In genomic region chr12:69356546-69357299, GRCm38 (mm10) we compare ENCODE assay signal across 8 mouse cellular contexts. TPM values are rescaled to one million over a fixed set of nuclear protein-coding genes. Genes with fewer than 3 reads are reported as not detected.
DNase-seq lines count a peak whose midpoint lies in the region; ATAC-seq lines count a peak whose summit lies in the region.

Nemf (minus strand) TSS chr12:69357165.

- peak within 1 kb of the TSS; percentile 94 for H3K9ac ChIP-seq in hindbrain, embryonic 12.5 days

- WGBS in hindbrain, embryonic 12.5 days, result under 1% methylated on average over 42 of the region's 50 CpGs

- no peaks in the 10 kb centered on the region for H3K9me3 ChIP-seq in hindbrain, embryonic 12.5 days (replicated peaks)

- DNase-seq in Muller cell, postnatal 12 days (ENCODE audit: inconsistent ontology term), result peak; percentile 85
- DNase-seq in cerebellum, adult 9-11 months, result peak; percentile 89
- peak; percentile 64 to 82 for DNase-seq in frontal cortex, postnatal 10 days (ENCODE audit: low spot score in 2 of 2)
- DNase-seq in layer of hippocampus, postnatal 14 days (ENCODE audit: low spot score in 2 of 2), result peak; percentile 76 to 94
- peak; percentile 88 for DNase-seq in lung, postnatal 14 days
- peak; percentile 79 for DNase-seq in retina, adult 2 months (ENCODE audit: low read depth, low spot score)
- DNase-seq in thymus, postnatal 36 days, result peak; percentile 77 to 80

- peak within 1 kb of the TSS; percentile 92 for H3K4me3 ChIP-seq in hindbrain, embryonic 12.5 days

- H3K27ac ChIP-seq in hindbrain, embryonic 12.5 days, result peak within 1 kb of the TSS; percentile 86

- ATAC-seq in hindbrain, embryonic 12.5 days (ENCODE audit: low FRiP score), result peak; percentile 66

- H3K4me2 ChIP-seq in hindbrain, embryonic 12.5 days (replicated peaks), result peak within 1 kb of the TSS; percentile 78

- H3K27me3 ChIP-seq in hindbrain, embryonic 12.5 days, result no peaks in the 10 kb centered on the region

- H3K36me3 ChIP-seq in hindbrain, embryonic 12.5 days, result peaks cover 21% of the 10 kb centered on the region

- H3K4me1 ChIP-seq in hindbrain, embryonic 12.5 days, result peaks cover 6% of the 10 kb centered on the region; the same call in 1 of the 2 replicates

RNA-seq across cellular contexts. Expression of gene Nemf, which starts in this region (rescaled TPM):
- polyA plus RNA-seq in hindbrain, embryonic 12.5 days (2016; fragmentation: Nextera tagmentation; extraction: Ambion mirVana), result 82.0 and 90.7 TPM in 2 replicates
- total RNA-seq in layer of hippocampus, postnatal 14 days (2021), result 10 to 100 TPM; 41.5 to 43.0 TPM

Comparison
In these comparisons a context has a peak if more than half of its experiments do, and no peak if none do; other contexts are left out.
1. Peak in every context shown above with its lines: DNase-seq, ATAC-seq, H3K4me3 ChIP-seq and H3K27ac ChIP-seq.